Mouse (Mus musculus) brain, embryonic 14.5 days (tissue): ENCODE measurements around the gene Eid3.

Experiments
- CTCF ChIP-seq: fragments of 200-500 bp; IDR thresholded peaks from 2 replicates; pipeline ENCODE4 v1.5.1; 2012; ENCODE audit warnings: inconsistent platforms, mild to moderate bottlenecking, moderate library complexity, borderline replicate concordance; ENCODE audit not compliant: insufficient read depth, insufficient read length; ENCODE audit errors: extremely low read depth
- POLR2A ChIP-seq: fragments of 200-500 bp; IDR thresholded peaks from 2 replicates; pipeline ENCODE4 v1.6.1; 2012; ENCODE audit warnings: mild to moderate bottlenecking, inconsistent platforms, borderline replicate concordance; ENCODE audit not compliant: poor library complexity, insufficient read depth, insufficient read length, severe bottlenecking; ENCODE audit errors: extremely low read depth

- TF ChIP-seq CTCF (no peak), POLR2A (no peak)
These were observed 47.8 kb upstream of the Eid3 start for GRCm38 (mm10) chr10:82818661-82819060.
